Mouse (Mus musculus) intestine, postnatal 0 days (tissue): Measurements from ENCODE around the gene Saxo1. TPM values are rescaled to one million over a fixed set of nuclear protein-coding genes. Genes with fewer than 3 reads are reported as not detected.

Experiments
- ATAC-seq: fragments of 200-750 bp; cut with Nextera tagmentation; 2 replicates; pipeline ENCODE4 v1.8.0; 2017; ENCODE audit warnings: mild to moderate bottlenecking, moderate TSS enrichment, moderate library complexity
- H3K27ac ChIP-seq: fragments of 300-500 bp; sonication (generic); 2 replicates; pipeline ENCODE4 v1.5.1; 2014; ENCODE audit warnings: mild to moderate bottlenecking, low read depth, low read length, moderate library complexity
- H3K27me3 ChIP-seq: fragments of 300-500 bp; sonication (generic); replicated peaks from 2 replicates; pipeline ENCODE4 v1.6.1; 2014; ENCODE audit warnings: low read length, mixed read lengths; ENCODE audit not compliant: control insufficient read depth, insufficient read depth
- H3K36me3 ChIP-seq: fragments of 300-500 bp; sonication (generic); 2 replicates; pipeline ENCODE4 v1.6.1; 2014; ENCODE audit warnings: mild to moderate bottlenecking, moderate library complexity; ENCODE audit not compliant: control insufficient read depth, insufficient read depth
- H3K4me1 ChIP-seq: fragments of 300-500 bp; sonication (generic); replicated peaks from 2 replicates; pipeline ENCODE4 v1.6.1; 2014; ENCODE audit warnings: antibody characterized with exemption, low read length, mixed read lengths; ENCODE audit not compliant: control insufficient read depth, insufficient read depth
- H3K4me2 ChIP-seq: fragments of 300-500 bp; sonication (generic); replicated peaks from 2 replicates; pipeline ENCODE4 v1.6.1; 2014; ENCODE audit warnings: low read depth, mild to moderate bottlenecking, moderate library complexity
- H3K4me3 ChIP-seq: fragments of 300-500 bp; sonication (generic); 2 replicates; pipeline ENCODE4 v1.5.1; 2014; ENCODE audit warnings: low read depth, low read length
- H3K9ac ChIP-seq: fragments of 300-500 bp; sonication (generic); 2 replicates; pipeline ENCODE4 v1.6.1; 2014; ENCODE audit warnings: mild to moderate bottlenecking, low read depth, low read length
- H3K9me3 ChIP-seq: fragments of 300-500 bp; sonication (generic); 2 replicates; pipeline ENCODE4 v1.6.1; 2016; ENCODE audit warnings: mixed run types; ENCODE audit not compliant: control insufficient read depth
- CTCF ChIP-seq: sonication (generic); IDR thresholded peaks from 2 replicates; pipeline ENCODE4 v1.5.1; 2016; ENCODE audit warnings: low read depth, mild to moderate bottlenecking, control low read depth, antibody characterized with exemption, moderate library complexity
- WGBS: fragments of 180-500 bp; shearing (Covaris S2); extraction: QIAGEN DNeasy Blood & Tissue Kit; methylation state at CpG from one replicate; pipeline ENCODE4 v1.1.7; 2014; 5-methylcytosine and 5-hydroxymethylcytosine counted together
- polyA plus RNA-seq: library from polyadenylated mRNA; unstranded; fragments of >200 nt; fragmentation: Nextera tagmentation; extraction: Ambion mirVana; gene quantifications from 2 replicates; pipeline ENCODE4 v1.2.1, GENCODE M21; 2015

Gene Saxo1
- polyA plus RNA-seq, 1 experiment from 2014 or later = not detected

DNA sequence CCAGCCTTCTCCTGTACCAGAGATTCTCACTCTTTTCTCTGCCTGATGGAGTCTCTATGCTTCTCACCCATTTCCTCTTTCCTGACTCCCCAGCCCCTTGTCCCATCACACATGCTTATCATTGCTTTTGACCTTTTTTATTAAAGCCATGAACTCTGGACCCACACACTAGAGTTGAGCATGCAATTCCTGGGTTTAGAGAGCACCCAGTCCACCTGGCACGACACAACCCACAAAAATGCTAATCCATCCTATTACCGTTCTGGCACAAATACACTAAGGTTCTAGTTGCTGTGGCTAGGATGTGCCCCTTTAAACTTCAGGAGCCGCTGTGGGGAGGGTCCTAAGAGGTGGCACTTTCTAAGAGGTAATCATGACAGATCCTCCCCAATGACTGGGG is 122.5 kb downstream of the Saxo1 start:
- H3K36me3 ChIP-seq = no peaks in the 10 kb centered on the region
- H3K4me3 ChIP-seq = no peak overlapping the region
- no peak for TF ChIP-seq CTCF
- H3K27ac ChIP-seq = no peak overlapping the region
- H3K9me3 ChIP-seq = no peaks in the 10 kb centered on the region
- H3K4me1 ChIP-seq = no peaks in the 10 kb centered on the region
- WGBS = 80% methylated on average over 3 of the region's 3 CpGs
- H3K9ac ChIP-seq = no peak overlapping the region
- H3K27me3 ChIP-seq = no peaks in the 10 kb centered on the region
- no peak for ATAC-seq
- H3K4me2 ChIP-seq = no peak overlapping the region

DNA sequence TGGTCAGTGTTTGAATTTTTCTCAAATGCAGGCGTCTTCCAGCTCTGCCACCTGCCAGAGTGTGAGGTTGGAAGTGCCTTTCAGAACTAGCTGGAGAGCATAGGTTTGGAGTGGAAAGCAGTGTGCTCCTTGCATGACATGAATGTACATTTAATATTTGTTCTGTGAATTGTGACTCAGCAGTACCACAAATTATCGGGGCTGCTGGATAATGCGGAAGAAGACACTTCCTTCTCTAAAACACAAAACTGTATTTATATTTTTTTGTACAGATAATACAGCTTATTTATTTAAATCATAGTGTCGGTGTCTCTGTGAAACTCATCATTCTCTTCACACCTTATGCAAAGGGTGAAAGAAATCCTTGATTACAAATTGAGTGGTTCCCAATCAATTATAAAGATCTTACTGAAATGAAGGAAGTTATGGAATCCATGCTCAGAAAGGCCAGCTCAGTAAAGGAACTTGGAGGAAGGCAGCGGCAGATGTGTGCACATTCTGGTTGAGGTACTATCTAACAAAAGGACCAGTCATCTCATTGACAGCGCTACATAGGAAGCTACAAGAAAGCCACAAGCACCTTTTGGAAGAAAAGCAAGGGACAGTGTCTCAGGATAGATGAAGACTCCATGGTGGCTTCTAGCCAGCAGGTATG is 129.9 kb downstream of the Saxo1 start:
- ATAC-seq = no peak
- Histone ChIP-seq H3K27ac (no peak overlapping the region), H3K36me3 (no peaks in the 10 kb centered on the region), H3K27me3 (no peaks in the 10 kb centered on the region), H3K9ac (no peak overlapping the region), H3K9me3 (no peaks in the 10 kb centered on the region), H3K4me2 (no peak overlapping the region), H3K4me3 (no peak overlapping the region), H3K4me1 (no peaks in the 10 kb centered on the region)
- TF ChIP-seq CTCF = no peak
- 82% methylated on average over 6 of the region's 6 CpGs for WGBS

DNA sequence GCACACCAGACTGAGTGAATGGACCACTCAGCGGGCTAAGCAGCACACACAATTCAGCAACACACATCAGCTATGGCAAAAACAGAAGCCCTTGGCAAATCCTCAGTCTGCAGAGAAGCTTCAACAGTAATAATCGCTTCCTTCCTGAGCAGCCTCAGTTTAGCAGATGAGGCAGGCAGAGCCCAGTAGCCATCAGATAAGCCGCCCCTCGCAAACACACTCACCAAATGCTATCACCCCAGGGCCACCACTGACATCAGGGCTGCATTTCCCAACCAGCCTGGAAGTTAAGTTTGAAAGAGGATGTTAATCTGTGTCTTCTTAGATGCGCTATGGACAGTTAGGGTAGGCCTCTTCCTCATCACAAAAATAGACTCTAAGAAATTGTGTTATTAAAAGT is 130.8 kb downstream of the Saxo1 start:
- TF ChIP-seq CTCF = no peak
- 65% methylated on average over 5 of the region's 5 CpGs for WGBS

DNA sequence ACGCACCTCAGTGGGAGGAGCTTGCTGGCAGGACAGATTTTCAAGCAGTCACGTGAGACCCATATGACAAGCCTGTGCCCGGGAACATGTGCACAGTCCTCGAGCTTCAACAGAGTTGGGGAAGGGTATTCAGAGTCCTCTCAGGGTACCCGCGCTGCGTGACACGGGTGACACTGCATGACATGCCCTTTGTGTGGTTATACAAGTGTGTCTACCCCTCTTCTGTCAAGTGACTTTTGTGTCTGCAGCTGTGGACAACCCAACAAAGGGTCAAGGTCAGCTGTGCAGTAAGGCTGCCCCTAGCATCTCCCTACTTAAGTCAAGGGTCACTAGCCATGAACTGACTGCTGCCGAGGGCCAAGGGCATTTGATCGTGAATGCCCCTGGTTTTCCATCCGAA is 131.6 kb downstream of the Saxo1 start:
- no peak overlapping the region for H3K4me2 ChIP-seq
- no peak for ATAC-seq
- no peak overlapping the region for H3K4me3 ChIP-seq
- no peaks in the 10 kb centered on the region for H3K9me3 ChIP-seq
- no peak overlapping the region for H3K27ac ChIP-seq
- no peak overlapping the region for H3K9ac ChIP-seq
- no peaks in the 10 kb centered on the region for H3K36me3 ChIP-seq
- H3K4me1 ChIP-seq = no peaks in the 10 kb centered on the region
- 88% methylated on average over 11 of the region's 11 CpGs for WGBS
- no peak for TF ChIP-seq CTCF
- H3K27me3 ChIP-seq = no peaks in the 10 kb centered on the region

More for the DNA sequence above, 130.8 kb downstream of the Saxo1 start:
- Histone ChIP-seq H3K9me3 (no peaks in the 10 kb centered on the region), H3K4me2 (no peak overlapping the region), H3K9ac (no peak overlapping the region), H3K27me3 (no peaks in the 10 kb centered on the region), H3K36me3 (no peaks in the 10 kb centered on the region), H3K27ac (no peak overlapping the region), H3K4me3 (no peak overlapping the region), H3K4me1 (no peaks in the 10 kb centered on the region)
- no peak for ATAC-seq

DNA sequence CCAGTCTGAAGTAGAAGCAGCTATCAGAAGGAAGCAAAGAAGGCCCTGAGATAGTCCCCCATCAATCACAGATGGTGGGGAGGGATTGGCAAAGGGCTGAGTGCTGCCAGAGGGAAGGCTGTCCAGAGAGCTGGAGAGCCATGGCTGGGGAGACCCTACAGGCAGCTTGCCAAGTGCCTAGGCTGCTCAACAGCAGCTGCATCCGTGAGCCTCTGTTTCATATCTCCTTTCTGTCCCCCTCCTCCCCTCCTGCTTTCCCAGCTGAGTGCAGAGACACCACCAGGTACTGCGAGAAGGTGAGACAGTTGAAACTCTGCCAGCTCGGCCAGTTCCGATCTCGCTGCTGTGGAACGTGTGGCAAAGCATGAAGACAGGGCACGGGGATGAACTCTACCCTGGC is 132.5 kb downstream of the Saxo1 start:
- no peak overlapping the region for H3K9ac ChIP-seq
- TF ChIP-seq CTCF = no peak
- H3K4me1 ChIP-seq = no peaks in the 10 kb centered on the region
- no peaks in the 10 kb centered on the region for H3K36me3 ChIP-seq
- H3K27ac ChIP-seq = no peak overlapping the region
- no peak overlapping the region for H3K4me3 ChIP-seq
- H3K9me3 ChIP-seq = no peaks in the 10 kb centered on the region
- 60% methylated on average over 7 of the region's 7 CpGs for WGBS
- ATAC-seq = no peak
- H3K4me2 ChIP-seq = no peak overlapping the region
- no peaks in the 10 kb centered on the region for H3K27me3 ChIP-seq

DNA sequence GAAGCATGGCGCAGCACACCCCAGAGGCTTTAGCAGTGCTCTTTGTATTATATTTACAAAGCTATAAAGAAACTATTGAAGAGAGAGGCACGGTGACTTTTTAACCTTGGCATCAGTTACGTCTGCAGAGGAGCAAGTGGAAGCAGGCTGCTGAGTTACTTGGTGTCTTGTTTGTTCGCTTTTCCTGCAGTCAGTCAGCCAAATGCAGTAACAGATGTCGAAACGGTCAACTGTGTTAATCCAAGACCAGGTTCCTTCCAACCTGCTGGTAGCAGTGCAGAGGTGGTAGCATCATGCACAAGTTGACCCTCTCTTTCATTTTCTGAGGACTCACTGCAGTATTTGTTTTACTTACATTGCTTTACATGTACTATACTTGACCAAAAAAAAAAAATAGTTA is 135.5 kb downstream of the Saxo1 start:
- H3K4me3 ChIP-seq = no peak overlapping the region
- no peak for ATAC-seq
- H3K4me1 ChIP-seq = no peaks in the 10 kb centered on the region
- no peaks in the 10 kb centered on the region for H3K27me3 ChIP-seq
- H3K9me3 ChIP-seq = no peaks in the 10 kb centered on the region
- no peaks in the 10 kb centered on the region for H3K36me3 ChIP-seq
- H3K4me2 ChIP-seq = no peak overlapping the region
- no peak overlapping the region for H3K27ac ChIP-seq
- 50% methylated on average over 6 of the region's 6 CpGs for whole genome bisulfite sequencing
- H3K9ac ChIP-seq = no peak overlapping the region
- TF ChIP-seq CTCF = no peak
